Mouse (Mus musculus) neural tube, embryonic 14.5 days (tissue): Measurements from ENCODE around the gene Scn5a. TPM values are rescaled to one million over a fixed set of nuclear protein-coding genes. Genes with fewer than 3 reads are reported as not detected.

ENCODE experiments used
- ATAC-seq: fragments of 200-750 bp; cut with Nextera tagmentation; 2 replicates; pipeline ENCODE4 v1.8.0; 2017; ENCODE audit warnings: low read depth, mild to moderate bottlenecking, moderate TSS enrichment, moderate library complexity
- H3K27ac ChIP-seq: fragments of 300-500 bp; sonication (generic); 2 replicates; pipeline ENCODE4 v1.5.1; 2014; ENCODE audit warnings: low read depth, mild to moderate bottlenecking, control low read depth, low read length, moderate library complexity, mixed read lengths
- H3K27me3 ChIP-seq: fragments of 300-500 bp; sonication (generic); 2 replicates; pipeline ENCODE4 v1.6.1; 2014; ENCODE audit warnings: low read length; ENCODE audit not compliant: control insufficient read depth, insufficient read depth
- H3K36me3 ChIP-seq: fragments of 300-500 bp; sonication (generic); 2 replicates; pipeline ENCODE4 v1.6.1; 2014; ENCODE audit warnings: low read length, mixed read lengths; ENCODE audit not compliant: control insufficient read depth, insufficient read depth
- H3K4me1 ChIP-seq: fragments of 300-500 bp; sonication (generic); 2 replicates; pipeline ENCODE4 v1.6.1; 2014; ENCODE audit warnings: low read length; ENCODE audit not compliant: control insufficient read depth, insufficient read depth
- H3K4me2 ChIP-seq: fragments of 300-500 bp; sonication (generic); 2 replicates; pipeline ENCODE4 v1.6.1; 2014; ENCODE audit warnings: mild to moderate bottlenecking, low read depth, low read length, control low read depth
- H3K4me3 ChIP-seq: fragments of 300-500 bp; sonication (generic); 2 replicates; pipeline ENCODE4 v1.5.1; 2014; ENCODE audit warnings: low read depth, low read length, control low read depth, mixed read lengths
- H3K9ac ChIP-seq: fragments of 300-500 bp; sonication (generic); replicated peaks from 2 replicates; pipeline ENCODE4 v1.6.1; 2014; ENCODE audit warnings: low read depth, mild to moderate bottlenecking, control low read depth, low read length, mixed read lengths
- H3K9me3 ChIP-seq: fragments of 300-500 bp; sonication (generic); 2 replicates; pipeline ENCODE4 v1.6.1; 2016; ENCODE audit warnings: low read length; ENCODE audit not compliant: control insufficient read depth
- WGBS: fragments of 180-500 bp; shearing (Covaris S2); extraction: QIAGEN DNeasy Blood & Tissue Kit; methylation state at CpG from one replicate; pipeline ENCODE4 v1.1.7; 2014; 5-methylcytosine and 5-hydroxymethylcytosine counted together
- polyA plus RNA-seq: library from polyadenylated mRNA; unstranded; fragments of >200 nt; fragmentation: Nextera tagmentation; extraction: Ambion mirVana; gene quantifications from 2 replicates; pipeline ENCODE4 v1.2.1, GENCODE M21; 2014

Gene Scn5a
- polyA plus RNA-seq, 1 experiment from 2014 or later, result 0.27 TPM

DNA sequence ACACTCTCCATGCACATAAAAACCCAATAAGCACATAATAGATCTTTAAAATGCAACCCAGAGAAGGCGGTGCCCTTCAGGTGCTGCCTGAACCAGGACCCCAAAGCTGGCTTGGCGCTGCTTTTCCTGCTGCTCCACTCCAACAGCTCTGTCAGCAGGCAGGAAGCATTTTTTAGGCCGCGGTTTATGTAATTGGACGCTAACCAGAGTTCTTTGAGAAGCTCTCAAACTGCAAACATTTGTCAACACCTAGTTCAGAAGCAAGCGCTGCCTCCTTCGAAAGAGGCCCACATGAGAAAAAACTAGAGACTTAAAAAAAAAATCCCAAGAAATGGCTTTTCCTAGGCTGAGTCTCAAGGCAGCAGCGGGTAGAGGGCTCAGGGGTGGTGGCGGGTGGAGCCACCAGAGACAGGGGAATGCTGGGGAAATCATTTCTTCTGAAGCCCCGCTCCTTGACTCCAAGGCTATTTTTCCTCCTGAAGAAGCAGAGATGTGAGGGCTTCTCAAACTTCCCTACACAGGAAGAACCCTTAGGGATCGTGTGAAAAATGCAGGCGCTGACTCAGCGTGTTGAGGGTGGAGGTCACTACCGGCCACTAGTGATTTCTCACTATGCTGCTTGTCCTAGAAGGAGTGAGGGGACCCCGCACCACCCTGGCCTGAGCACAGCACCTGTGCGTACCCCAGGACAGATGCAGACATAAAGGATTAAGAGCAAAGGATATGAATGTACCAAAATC is 19.1 kb downstream of the Scn5a start:
- no peak overlapping the region for H3K4me3 ChIP-seq
- no peaks in the 10 kb centered on the region for H3K36me3 ChIP-seq
- H3K4me1 ChIP-seq, result 0 out of 2 replicates have a peak, but pooled peaks cover 3% of the 10 kb centered on the region
- no peak overlapping the region for H3K27ac ChIP-seq
- H3K27me3 ChIP-seq, result no peaks in the 10 kb centered on the region
- 74% methylated on average over 16 of the region's 16 CpGs for WGBS
- ATAC-seq, result no peak
- no peaks in the 10 kb centered on the region for H3K9me3 ChIP-seq
- no peak overlapping the region for H3K9ac ChIP-seq
- H3K4me2 ChIP-seq, result no peak overlapping the region

DNA sequence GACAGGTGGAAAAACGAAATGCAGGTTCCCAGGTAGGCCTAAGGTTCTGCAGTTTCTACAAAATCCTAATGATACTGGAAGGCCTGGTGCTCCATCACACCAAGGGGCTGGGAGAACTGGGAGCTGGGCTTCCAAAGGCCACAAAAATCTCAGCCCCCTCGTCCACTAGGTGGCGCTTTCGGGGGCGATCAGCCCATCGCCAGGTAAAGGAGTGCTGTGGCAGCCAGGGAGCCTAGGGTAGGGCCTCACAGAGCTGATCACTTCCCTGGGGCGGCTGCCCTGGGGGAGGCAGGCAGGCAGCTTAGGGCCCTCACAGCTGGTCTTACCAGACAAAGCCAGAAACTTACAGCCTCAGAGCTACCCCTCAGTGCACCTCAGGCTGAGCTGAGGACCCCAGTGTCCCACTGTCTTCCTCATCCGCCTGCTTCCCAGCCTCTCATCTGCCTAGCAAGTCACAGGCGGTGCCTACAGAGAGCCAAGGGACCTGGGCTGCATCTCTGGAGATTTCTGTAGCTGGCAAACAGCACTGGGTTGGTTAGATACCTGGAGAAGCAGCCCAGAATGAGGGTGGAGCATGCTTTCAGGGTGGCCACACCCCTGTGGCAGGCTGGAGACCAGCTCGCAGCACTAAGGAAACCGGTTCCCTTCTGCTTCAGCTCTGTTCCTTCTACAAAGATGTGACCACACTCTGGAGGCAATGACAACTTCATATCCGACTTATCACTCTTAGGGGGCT is 20.5 kb downstream of the Scn5a start:
- Histone ChIP-seq H3K36me3 (no peaks in the 10 kb centered on the region), H3K27me3 (no peaks in the 10 kb centered on the region), H3K4me1 (0 out of 2 replicates have a peak, but pooled peaks cover 3% of the 10 kb centered on the region), H3K4me2 (no peak overlapping the region), H3K9ac (no peak overlapping the region), H3K27ac (no peak overlapping the region), H3K4me3 (no peak overlapping the region), H3K9me3 (no peaks in the 10 kb centered on the region)
- WGBS, result 27% methylated on average over 12 of the region's 12 CpGs
- ATAC-seq, result no peak

DNA sequence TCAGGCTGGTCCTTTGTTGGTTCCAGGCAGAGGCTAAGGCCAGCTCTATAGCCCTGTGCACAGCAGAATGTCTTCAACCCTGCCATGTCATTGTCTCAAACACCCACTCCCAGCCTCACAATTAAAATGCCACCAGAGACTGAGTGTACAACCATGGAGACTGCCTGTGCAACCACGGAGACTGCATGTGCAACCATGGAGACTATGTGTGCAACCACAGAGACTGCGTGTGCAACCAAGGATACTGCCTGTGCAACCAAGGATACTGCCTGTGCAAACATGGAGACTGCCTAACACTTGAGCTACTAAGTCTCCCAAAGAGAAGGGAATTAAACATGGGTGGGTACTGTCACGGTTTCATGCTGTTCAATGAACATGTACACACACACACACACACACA is 22.8 kb downstream of the Scn5a start:
- Histone ChIP-seq H3K4me2 (no peak overlapping the region), H3K27ac (no peak overlapping the region), H3K9me3 (no peaks in the 10 kb centered on the region), H3K27me3 (no peaks in the 10 kb centered on the region), H3K4me1 (no peaks in the 10 kb centered on the region), H3K9ac (no peak overlapping the region), H3K36me3 (no peaks in the 10 kb centered on the region), H3K4me3 (no peak overlapping the region)
- no peak for ATAC-seq
- 86% methylated on average over 3 of the region's 3 CpGs for WGBS

DNA sequence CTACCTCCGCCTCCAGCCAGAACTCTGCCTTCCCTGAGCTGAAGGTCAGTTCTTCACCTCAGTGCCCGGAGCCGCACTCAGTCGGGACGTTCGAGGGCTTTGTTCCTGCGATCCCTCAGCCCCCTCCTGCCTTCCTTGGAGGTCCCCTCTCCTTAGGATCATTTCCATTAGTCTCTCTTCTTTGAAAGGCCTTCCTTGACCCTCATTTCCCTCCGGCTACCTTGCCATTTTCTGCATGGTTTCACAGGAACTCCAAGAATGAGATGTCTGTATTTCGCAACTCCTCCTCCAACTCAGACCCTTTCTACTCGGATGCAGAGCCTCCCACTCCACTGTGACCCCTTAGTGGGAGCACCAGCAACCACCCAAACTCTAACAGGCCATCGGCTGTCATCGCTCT is 31.3 kb downstream of the Scn5a start:
- WGBS, result 57% methylated on average over 12 of the region's 12 CpGs
- Histone ChIP-seq H3K27me3 (no peaks in the 10 kb centered on the region), H3K4me1 (no peaks in the 10 kb centered on the region), H3K9ac (no peak overlapping the region), H3K27ac (no peak overlapping the region), H3K36me3 (no peaks in the 10 kb centered on the region), H3K9me3 (no peaks in the 10 kb centered on the region), H3K4me2 (no peak overlapping the region), H3K4me3 (no peak overlapping the region)
- ATAC-seq, result no peak

DNA sequence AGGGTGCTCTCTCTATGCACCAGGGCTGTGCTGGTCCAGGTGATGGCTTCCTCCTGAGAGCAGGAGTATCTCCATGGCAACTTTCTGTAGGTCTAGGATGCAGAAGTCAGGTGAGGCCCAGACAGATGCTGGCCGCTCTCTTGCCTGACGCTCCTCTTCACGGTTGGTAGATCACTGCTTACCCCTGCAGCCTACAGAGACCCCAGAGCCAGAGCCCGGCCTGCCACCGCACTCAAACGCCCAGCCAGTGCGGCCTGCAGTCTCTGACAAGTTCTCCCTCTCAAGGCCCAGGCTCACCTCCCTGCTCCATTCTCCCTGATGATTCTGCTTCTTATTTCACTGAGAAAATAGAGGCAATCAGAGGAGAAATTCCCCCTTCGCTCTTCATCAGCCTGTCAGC is 31.7 kb downstream of the Scn5a start:
- Histone ChIP-seq H3K9me3 (no peaks in the 10 kb centered on the region), H3K27ac (no peak overlapping the region), H3K4me1 (no peaks in the 10 kb centered on the region), H3K4me3 (no peak overlapping the region), H3K9ac (no peak overlapping the region), H3K27me3 (no peaks in the 10 kb centered on the region), H3K36me3 (no peaks in the 10 kb centered on the region), H3K4me2 (no peak overlapping the region)
- 92% methylated on average over 8 of the region's 8 CpGs for WGBS
- ATAC-seq, result no peak

DNA sequence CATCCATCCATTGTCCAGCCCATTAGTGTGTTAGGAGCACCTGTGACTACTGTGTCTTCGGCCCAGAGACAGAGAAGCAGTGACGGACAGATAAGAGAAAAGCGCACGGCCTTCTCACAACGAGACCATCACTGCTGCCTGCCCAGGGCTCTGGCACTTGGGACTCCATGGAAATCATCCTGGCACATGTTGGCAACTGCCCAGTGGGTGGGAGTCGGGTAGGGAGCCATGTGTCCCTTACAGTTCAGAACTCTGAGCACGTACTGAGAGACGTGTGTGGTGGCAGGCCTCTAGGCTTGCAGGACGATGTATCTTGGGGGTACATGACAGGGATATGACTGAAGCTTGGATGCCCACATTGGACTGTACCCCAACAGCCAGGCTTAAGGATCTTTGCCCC is 38.1 kb downstream of the Scn5a start:
- no peak overlapping the region for H3K4me3 ChIP-seq
- ATAC-seq, result no peak
- no peak overlapping the region for H3K4me2 ChIP-seq
- H3K36me3 ChIP-seq, result no peaks in the 10 kb centered on the region
- WGBS, result 80% methylated on average over 9 of the region's 9 CpGs
- no peak overlapping the region for H3K27ac ChIP-seq
- H3K27me3 ChIP-seq, result no peaks in the 10 kb centered on the region
- H3K9me3 ChIP-seq, result no peaks in the 10 kb centered on the region
- H3K9ac ChIP-seq, result no peak overlapping the region
- H3K4me1 ChIP-seq, result 0 out of 2 replicates have a peak, but pooled peaks cover 2% of the 10 kb centered on the region

DNA sequence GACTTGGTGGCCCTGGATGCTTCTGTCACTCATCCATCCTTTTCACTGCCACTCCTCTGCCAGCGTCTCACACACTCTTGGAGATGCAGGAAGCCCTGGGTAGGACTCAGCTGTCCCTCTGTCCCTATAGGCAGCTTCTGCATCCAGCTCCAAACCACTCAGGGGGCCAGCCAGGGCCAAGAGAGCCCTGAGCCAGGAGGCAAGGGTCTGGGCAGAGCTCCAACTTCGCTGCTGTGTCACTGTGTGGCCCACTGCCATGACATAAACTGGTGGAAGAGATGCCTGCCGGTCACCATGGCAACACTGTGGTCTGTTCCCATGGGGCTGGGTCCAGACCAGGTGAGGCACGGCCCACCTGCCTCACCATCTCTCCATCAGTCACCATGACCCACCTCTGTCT is 41.0 kb downstream of the Scn5a start:
- Histone ChIP-seq H3K9me3 (no peaks in the 10 kb centered on the region), H3K36me3 (no peaks in the 10 kb centered on the region), H3K27me3 (no peaks in the 10 kb centered on the region), H3K4me3 (no peak overlapping the region), H3K4me2 (no peak overlapping the region), H3K9ac (no peak overlapping the region), H3K4me1 (0 out of 2 replicates have a peak, but pooled peaks cover 2% of the 10 kb centered on the region), H3K27ac (no peak overlapping the region)
- 68% methylated on average over 4 of the region's 4 CpGs for WGBS
- peak; percentile 71; the same call in 1 of the 2 replicates for ATAC-seq

DNA sequence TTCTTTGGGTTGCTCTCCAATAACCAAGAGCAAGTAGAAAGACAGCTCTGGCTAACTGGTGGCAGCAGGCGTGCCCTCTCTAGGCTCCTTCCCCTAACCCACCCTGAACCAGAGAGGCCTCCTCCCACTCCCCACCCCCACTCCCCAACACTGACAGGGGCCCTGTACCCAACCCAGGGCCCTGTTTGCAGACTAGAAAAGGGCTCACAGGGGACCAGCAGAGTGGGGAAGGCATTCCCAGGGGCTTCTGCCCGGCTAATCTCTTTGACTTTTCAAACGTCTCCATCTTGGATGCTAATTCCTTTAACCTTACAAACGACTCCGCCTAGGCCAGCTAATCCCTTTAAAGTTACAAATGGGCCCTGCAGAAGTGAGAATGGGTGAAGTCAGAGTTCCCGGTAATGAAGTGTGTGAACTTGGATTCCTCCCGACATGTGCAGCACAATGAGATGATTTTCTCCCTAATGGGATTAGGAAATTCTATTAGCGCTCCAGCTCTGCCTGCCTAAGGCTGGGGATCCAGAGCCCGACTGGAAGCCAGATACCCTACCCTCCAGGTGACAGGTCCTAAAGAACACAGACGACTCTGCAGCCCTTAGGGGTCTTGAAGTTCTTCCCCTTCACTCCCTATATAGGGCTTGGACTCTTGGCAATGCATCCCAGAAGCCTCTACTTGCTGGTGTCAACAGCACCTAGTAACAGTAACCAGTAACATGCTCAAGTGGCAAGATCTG is 47.0 kb downstream of the Scn5a start:
- WGBS, result 34% methylated on average over 10 of the region's 10 CpGs
- Histone ChIP-seq H3K4me2 (no peak overlapping the region), H3K4me1 (no peaks in the 10 kb centered on the region), H3K9me3 (no peaks in the 10 kb centered on the region), H3K9ac (no peak overlapping the region), H3K27ac (no peak overlapping the region), H3K27me3 (no peaks in the 10 kb centered on the region), H3K4me3 (no peak overlapping the region), H3K36me3 (no peaks in the 10 kb centered on the region)
- no peak for ATAC-seq

DNA sequence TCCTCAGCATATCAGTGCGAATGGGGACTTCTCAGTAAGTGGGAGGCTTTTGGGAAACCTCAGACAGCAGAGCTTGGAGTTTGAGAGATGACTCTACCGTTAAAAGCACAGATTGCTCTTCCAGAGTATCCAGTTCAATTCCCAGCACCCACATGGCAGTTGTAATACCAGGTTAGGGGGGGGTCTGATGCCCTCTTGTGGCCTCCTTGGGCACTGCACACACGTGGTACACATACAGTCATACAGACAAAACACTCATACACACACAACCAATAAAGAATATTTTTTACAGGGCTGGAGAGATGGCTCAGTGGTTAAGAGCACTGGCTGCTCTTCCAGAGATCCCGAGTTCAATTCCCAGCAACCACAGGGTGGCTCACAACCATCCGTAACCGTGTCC is 54.3 kb downstream of the Scn5a start:
- Histone ChIP-seq H3K27me3 (no peaks in the 10 kb centered on the region), H3K4me2 (no peak overlapping the region), H3K9me3 (no peaks in the 10 kb centered on the region), H3K9ac (no peak overlapping the region), H3K36me3 (no peaks in the 10 kb centered on the region), H3K4me1 (no peaks in the 10 kb centered on the region), H3K27ac (no peak overlapping the region), H3K4me3 (no peak overlapping the region)
- ATAC-seq, result no peak
- WGBS, result 95% methylated on average over 6 of the region's 6 CpGs
